Mouse (Mus musculus): ENCODE results near the gene Cgn. TPM values are rescaled to one million over a fixed set of nuclear protein-coding genes. Genes with fewer than 3 reads are reported as not detected.

Cgn gene
- polyA plus RNA-seq, 1 experiment from 2014 or later: 11.5 TPM

DNA sequence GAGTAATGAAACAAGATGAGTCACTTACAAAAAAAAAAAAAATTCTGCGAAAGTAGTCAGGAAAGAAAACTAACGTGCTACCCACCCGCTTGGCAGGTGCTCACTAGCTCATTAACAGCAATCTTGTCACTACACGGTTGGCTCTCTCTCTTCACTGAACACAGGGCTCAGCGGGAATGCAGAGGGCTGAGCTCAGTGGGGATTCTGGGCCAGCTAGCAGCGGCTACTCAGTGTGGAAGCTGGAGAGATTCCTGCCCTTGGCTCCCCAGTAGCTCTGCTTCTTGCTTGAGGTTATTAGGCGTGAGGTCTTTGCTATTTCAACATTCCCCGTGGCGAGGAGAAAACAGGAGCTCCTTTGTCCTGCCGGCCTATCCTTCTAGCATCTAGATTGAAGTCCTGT lies 17.9 kb upstream of the Cgn start:
- ATAC-seq (replicated peaks; ENCODE audit: low FRiP score) (no peak), DNase-seq (ENCODE audit: low spot score) (no peak)
- no peak overlapping the region for H3K27ac ChIP-seq (ENCODE audit: low read depth, low read length)
- H3K4me2 ChIP-seq: no peak overlapping the region
- peaks cover 3% of the 10 kb centered on the region; the same call in 1 of the 2 replicates for H3K27me3 ChIP-seq (replicated peaks; ENCODE audit: control insufficient read depth, insufficient read depth, low read length)
- H3K4me1 ChIP-seq (replicated peaks; ENCODE audit: control insufficient read depth, insufficient read depth, low read length): no peaks in the 10 kb centered on the region
- 30% methylated on average over 10 of the region's 10 CpGs for WGBS
- no peak overlapping the region for H3K4me3 ChIP-seq (ENCODE audit: low read depth, low read length)
- H3K36me3 ChIP-seq (ENCODE audit: control insufficient read depth, insufficient read depth, low read length): no peaks in the 10 kb centered on the region
- no peak overlapping the region for H3K9ac ChIP-seq (ENCODE audit: low read depth, low read length)
- no peaks in the 10 kb centered on the region for H3K9me3 ChIP-seq (ENCODE audit: control insufficient read depth, low read length)

DNA sequence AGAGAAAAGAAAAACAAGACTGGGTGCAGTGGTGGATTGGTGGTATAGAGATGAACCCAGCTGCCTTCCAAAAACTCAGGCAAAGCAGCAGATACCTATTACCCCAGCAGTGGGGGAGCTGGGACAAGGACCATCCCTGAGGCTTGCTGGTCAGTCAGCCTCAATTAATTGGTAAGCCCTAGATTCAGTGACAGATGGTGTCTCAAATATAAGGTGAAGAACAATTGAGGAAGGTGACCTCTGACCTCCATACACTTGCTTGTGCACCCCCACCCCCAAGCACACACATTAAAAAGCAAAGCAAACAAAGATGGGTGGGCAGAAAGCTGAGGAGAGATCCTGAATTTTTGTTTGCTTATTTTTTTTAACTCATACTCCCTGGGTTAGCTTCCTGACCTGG lies 9.9 kb upstream of the Cgn start:
- H3K4me1 ChIP-seq (replicated peaks; ENCODE audit: control insufficient read depth, insufficient read depth, low read length): peaks cover 9% of the 10 kb centered on the region
- DNase-seq (ENCODE audit: low spot score) (no peak), ATAC-seq (replicated peaks; ENCODE audit: low FRiP score) (no peak)
- no peak overlapping the region for H3K9ac ChIP-seq (ENCODE audit: low read depth, low read length)
- no peak overlapping the region for H3K4me2 ChIP-seq
- H3K36me3 ChIP-seq (ENCODE audit: control insufficient read depth, insufficient read depth, low read length): no peaks in the 10 kb centered on the region
- H3K4me3 ChIP-seq (ENCODE audit: low read depth, low read length): no peak overlapping the region
- H3K27ac ChIP-seq (ENCODE audit: low read depth, low read length): no peak overlapping the region
- H3K9me3 ChIP-seq (ENCODE audit: control insufficient read depth, low read length): no peaks in the 10 kb centered on the region
- H3K27me3 ChIP-seq (replicated peaks; ENCODE audit: control insufficient read depth, insufficient read depth, low read length): no peaks in the 10 kb centered on the region

- H3K9ac ChIP-seq (ENCODE audit: low read depth, low read length): no peak overlapping the region
- ATAC-seq (replicated peaks; ENCODE audit: low FRiP score) (no peak), DNase-seq (ENCODE audit: low spot score) (no peak)
- H3K4me1 ChIP-seq (replicated peaks; ENCODE audit: control insufficient read depth, insufficient read depth, low read length): peaks cover 9% of the 10 kb centered on the region
- no peak overlapping the region for H3K4me3 ChIP-seq (ENCODE audit: low read depth, low read length)
- H3K27me3 ChIP-seq (replicated peaks; ENCODE audit: control insufficient read depth, insufficient read depth, low read length): no peaks in the 10 kb centered on the region
- H3K9me3 ChIP-seq (ENCODE audit: control insufficient read depth, low read length): no peaks in the 10 kb centered on the region
- H3K27ac ChIP-seq (ENCODE audit: low read depth, low read length): no peak overlapping the region
- 54% methylated on average over 7 of the region's 7 CpGs for WGBS
- no peak overlapping the region for H3K4me2 ChIP-seq
- H3K36me3 ChIP-seq (ENCODE audit: control insufficient read depth, insufficient read depth, low read length): no peaks in the 10 kb centered on the region
Observed at GRCm38 (mm10) chr3:94795596-94796140, 9.4 kb upstream of the Cgn start.

DNA sequence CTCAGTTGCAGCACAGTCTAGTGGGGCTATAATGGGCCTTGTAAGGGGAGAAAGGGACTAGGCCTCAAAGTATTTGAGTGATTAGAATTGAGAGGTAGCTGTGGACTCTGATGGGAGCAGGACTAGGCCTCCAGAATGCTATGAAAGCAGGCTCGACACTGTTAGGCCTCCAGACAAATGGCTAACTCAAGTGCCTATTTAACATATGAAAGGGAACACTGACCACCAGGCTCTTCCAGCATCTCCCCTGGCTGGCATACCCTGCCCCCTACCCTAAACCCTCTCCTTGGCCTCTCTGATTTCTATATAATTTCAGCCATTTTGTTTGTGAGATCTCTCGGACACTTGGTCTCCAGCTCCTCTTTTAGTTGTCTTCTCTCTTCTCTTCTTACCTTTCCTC lies 8.1 kb upstream of the Cgn start:
- DNase-seq (ENCODE audit: low spot score) (no peak), ATAC-seq (replicated peaks; ENCODE audit: low FRiP score) (no peak)
- Histone ChIP-seq H3K9ac (ENCODE audit: low read depth, low read length) (0 out of 2 replicates have a peak overlapping the region, but pooled peaks have one; percentile 0), H3K4me2 (no peak overlapping the region), H3K9me3 (ENCODE audit: control insufficient read depth, low read length) (no peaks in the 10 kb centered on the region), H3K36me3 (ENCODE audit: control insufficient read depth, insufficient read depth, low read length) (no peaks in the 10 kb centered on the region), H3K27me3 (replicated peaks; ENCODE audit: control insufficient read depth, insufficient read depth, low read length) (no peaks in the 10 kb centered on the region), H3K4me1 (replicated peaks; ENCODE audit: control insufficient read depth, insufficient read depth, low read length) (peaks cover 9% of the 10 kb centered on the region), H3K27ac (ENCODE audit: low read depth, low read length) (peak overlapping the region; percentile 59), H3K4me3 (ENCODE audit: low read depth, low read length) (no peak overlapping the region)
- 57% methylated on average over 2 of the region's 2 CpGs for WGBS

DNA sequence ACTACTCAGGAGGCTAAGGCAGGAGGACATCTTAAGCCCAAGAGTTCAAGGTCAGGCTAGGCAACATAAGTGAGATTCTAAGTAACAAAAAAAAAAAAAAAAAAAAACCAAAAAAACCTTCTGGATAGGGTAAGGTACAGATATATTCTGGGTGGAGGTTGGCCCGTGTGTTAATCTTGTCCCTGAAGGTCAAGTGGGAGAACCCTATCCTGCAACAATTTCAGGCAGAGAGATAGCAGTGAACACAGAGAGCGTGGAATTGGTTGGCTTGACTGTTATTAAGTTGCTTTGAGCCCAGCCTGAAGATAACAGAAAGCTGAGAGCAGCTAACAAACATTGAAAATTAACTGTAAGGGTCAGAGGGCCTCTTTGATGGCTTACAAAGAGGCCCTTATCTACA lies 7.4 kb upstream of the Cgn start:
- peaks cover 9% of the 10 kb centered on the region for H3K4me1 ChIP-seq (replicated peaks; ENCODE audit: control insufficient read depth, insufficient read depth, low read length)
- ATAC-seq (replicated peaks; ENCODE audit: low FRiP score): peak; percentile 83
- H3K27me3 ChIP-seq (replicated peaks; ENCODE audit: control insufficient read depth, insufficient read depth, low read length): no peaks in the 10 kb centered on the region
- H3K9me3 ChIP-seq (ENCODE audit: control insufficient read depth, low read length): no peaks in the 10 kb centered on the region
- H3K27ac ChIP-seq (ENCODE audit: low read depth, low read length): peak overlapping the region; percentile 59
- 0 out of 2 replicates have a peak overlapping the region, but pooled peaks have one; percentile 0 for H3K9ac ChIP-seq (ENCODE audit: low read depth, low read length)
- H3K4me2 ChIP-seq: no peak overlapping the region
- 34% methylated on average over 2 of the region's 2 CpGs for WGBS
- DNase-seq (ENCODE audit: low spot score): no peak
- no peak overlapping the region for H3K4me3 ChIP-seq (ENCODE audit: low read depth, low read length)
- H3K36me3 ChIP-seq (ENCODE audit: control insufficient read depth, insufficient read depth, low read length): no peaks in the 10 kb centered on the region

- no peak overlapping the region for H3K4me2 ChIP-seq
- ATAC-seq (replicated peaks; ENCODE audit: low FRiP score) (no peak), DNase-seq (ENCODE audit: low spot score) (no peak)
- 78% methylated on average over 2 of the region's 2 CpGs for WGBS
- no peak overlapping the region for H3K27ac ChIP-seq (ENCODE audit: low read depth, low read length)
- H3K4me1 ChIP-seq (replicated peaks; ENCODE audit: control insufficient read depth, insufficient read depth, low read length): peaks cover 9% of the 10 kb centered on the region
- H3K9me3 ChIP-seq (ENCODE audit: control insufficient read depth, low read length): no peaks in the 10 kb centered on the region
- H3K36me3 ChIP-seq (ENCODE audit: control insufficient read depth, insufficient read depth, low read length): no peaks in the 10 kb centered on the region
- H3K4me3 ChIP-seq (ENCODE audit: low read depth, low read length): no peak overlapping the region
- no peak overlapping the region for H3K9ac ChIP-seq (ENCODE audit: low read depth, low read length)
- peaks cover 3% of the 10 kb centered on the region for H3K27me3 ChIP-seq (replicated peaks; ENCODE audit: control insufficient read depth, insufficient read depth, low read length)
Observed at GRCm38 (mm10) chr3:94792258-94792657, 6.0 kb upstream of the Cgn start.

DNA sequence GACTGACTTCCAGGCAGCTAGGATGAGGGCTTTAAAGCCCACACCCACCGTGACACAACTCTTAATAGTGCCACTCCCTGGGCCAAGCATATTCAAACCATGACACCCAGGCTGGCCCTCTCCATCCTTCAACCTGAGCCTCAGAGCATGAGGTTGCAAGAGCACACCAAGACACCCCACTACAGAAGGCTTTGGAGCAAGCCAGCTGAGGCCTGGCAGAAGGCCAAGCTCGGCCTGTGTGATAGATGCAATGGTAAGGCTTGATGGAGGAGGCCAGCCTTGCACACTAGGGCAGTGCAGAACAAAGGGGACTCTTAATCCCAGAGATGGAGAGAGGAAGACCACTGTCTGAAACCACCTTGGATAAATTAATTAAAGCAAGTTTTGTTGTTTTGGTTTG lies 3.2 kb upstream of the Cgn start:
- ATAC-seq (replicated peaks; ENCODE audit: low FRiP score) (no peak), DNase-seq (ENCODE audit: low spot score) (no peak)
- no peak overlapping the region for H3K27ac ChIP-seq (ENCODE audit: low read depth, low read length)
- 79% methylated on average over 2 of the region's 2 CpGs for WGBS
- peaks cover 14% of the 10 kb centered on the region; the same call in 1 of the 2 replicates for H3K4me1 ChIP-seq (replicated peaks; ENCODE audit: control insufficient read depth, insufficient read depth, low read length)
- H3K4me3 ChIP-seq (ENCODE audit: low read depth, low read length): no peak overlapping the region
- H3K9me3 ChIP-seq (ENCODE audit: control insufficient read depth, low read length): no peaks in the 10 kb centered on the region
- H3K36me3 ChIP-seq (ENCODE audit: control insufficient read depth, insufficient read depth, low read length): no peaks in the 10 kb centered on the region
- H3K4me2 ChIP-seq: no peak overlapping the region
- no peak overlapping the region for H3K9ac ChIP-seq (ENCODE audit: low read depth, low read length)
- peaks cover 17% of the 10 kb centered on the region for H3K27me3 ChIP-seq (replicated peaks; ENCODE audit: control insufficient read depth, insufficient read depth, low read length)

DNA sequence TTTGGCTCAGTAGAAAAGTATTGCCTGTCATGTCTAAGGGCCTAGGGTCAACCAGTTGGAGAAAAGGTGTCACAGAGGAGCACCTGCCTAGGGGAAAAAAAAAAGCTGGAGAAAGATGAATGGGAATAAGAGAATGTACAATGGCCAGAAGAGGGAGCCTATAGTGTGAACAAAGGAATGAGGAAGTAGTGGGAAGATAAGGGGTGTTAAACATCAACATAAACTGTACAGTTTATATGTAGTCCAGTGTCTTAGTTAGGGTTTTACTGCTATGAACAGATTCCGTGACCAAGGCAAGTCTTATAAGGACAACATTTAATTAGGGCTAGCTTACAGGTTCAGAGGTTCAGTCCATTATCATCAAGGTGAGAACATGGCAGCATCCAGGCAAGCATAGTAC lies 2.8 kb upstream of the Cgn start:
- Histone ChIP-seq H3K36me3 (ENCODE audit: control insufficient read depth, insufficient read depth, low read length) (no peaks in the 10 kb centered on the region), H3K4me2 (no peak overlapping the region), H3K9me3 (ENCODE audit: control insufficient read depth, low read length) (no peaks in the 10 kb centered on the region), H3K4me3 (ENCODE audit: low read depth, low read length) (no peak overlapping the region), H3K27ac (ENCODE audit: low read depth, low read length) (no peak overlapping the region), H3K27me3 (replicated peaks; ENCODE audit: control insufficient read depth, insufficient read depth, low read length) (peaks cover 20% of the 10 kb centered on the region), H3K9ac (ENCODE audit: low read depth, low read length) (no peak overlapping the region), H3K4me1 (replicated peaks; ENCODE audit: control insufficient read depth, insufficient read depth, low read length) (peaks cover 11% of the 10 kb centered on the region; the same call in 1 of the 2 replicates)
- no peak for ATAC-seq (replicated peaks; ENCODE audit: low FRiP score)
- DNase-seq (ENCODE audit: low spot score): no peak
- WGBS: 69% methylated on average over 1 of the region's 1 CpGs

DNA sequence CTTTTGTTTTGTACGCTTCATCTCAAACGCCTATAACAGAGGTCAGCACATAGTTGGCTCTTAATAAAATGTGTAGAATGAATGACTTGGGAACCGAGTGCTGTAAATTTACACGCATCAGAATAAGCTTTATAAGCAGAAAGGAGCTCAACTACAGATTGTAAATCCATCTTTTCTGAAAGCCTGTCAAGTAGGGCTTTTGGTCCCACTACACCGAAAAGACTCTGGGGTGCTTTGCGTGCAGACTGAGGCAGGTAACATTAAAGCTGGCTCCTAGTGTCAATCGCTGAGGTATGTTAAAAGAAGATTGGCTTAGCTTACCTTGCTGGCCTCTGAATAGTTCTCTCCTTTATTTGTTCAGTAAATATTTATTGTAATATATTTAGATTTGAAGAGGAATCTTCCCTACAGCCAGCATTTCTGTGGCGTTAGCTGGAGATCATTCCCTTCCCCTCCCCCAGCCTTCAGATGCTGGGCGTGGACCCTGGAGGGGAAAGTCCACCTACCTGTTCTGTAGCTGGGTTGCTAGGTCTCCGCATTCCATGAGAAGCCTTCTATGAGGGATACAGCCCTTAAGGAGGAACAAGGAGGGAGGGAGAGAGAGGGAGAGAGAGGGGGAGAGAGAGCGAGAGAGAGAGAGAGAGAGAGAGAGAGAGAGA lies 959 bp upstream of the Cgn start:
- 5% methylated on average over 11 of the region's 11 CpGs for WGBS
- no peak overlapping the region for H3K9ac ChIP-seq (ENCODE audit: low read depth, low read length)
- H3K9me3 ChIP-seq (ENCODE audit: control insufficient read depth, low read length): no peaks in the 10 kb centered on the region
- H3K27ac ChIP-seq (ENCODE audit: low read depth, low read length): no peak overlapping the region
- H3K4me1 ChIP-seq (replicated peaks; ENCODE audit: control insufficient read depth, insufficient read depth, low read length): 0 out of 2 replicates have a peak, but pooled peaks cover 5% of the 10 kb centered on the region
- H3K4me2 ChIP-seq: peak overlapping the region; percentile 84
- DNase-seq (ENCODE audit: low spot score): no peak
- peaks cover 20% of the 10 kb centered on the region for H3K27me3 ChIP-seq (replicated peaks; ENCODE audit: control insufficient read depth, insufficient read depth, low read length)
- H3K4me3 ChIP-seq (ENCODE audit: low read depth, low read length): peak overlapping the region; percentile 52
- ATAC-seq (replicated peaks; ENCODE audit: low FRiP score): no peak
- no peaks in the 10 kb centered on the region for H3K36me3 ChIP-seq (ENCODE audit: control insufficient read depth, insufficient read depth, low read length)
